Mouse (Mus musculus) MEL-GATA-1-ER (cell line): ENCODE data around the gene Mcpt8.
A peak's percentile ranks its signal among the peaks of the same experiment; 100 is the strongest.
"Not testable (repeated sequence)": the region's sequence is repeated elsewhere in the genome, so short reads cannot be mapped to it uniquely, and the experiment has no call there.

Source experiments
- DNase-seq: peaks from one replicate; pipeline ENCODE4 v3.0.0-alpha.2; 2012; ENCODE audit warnings: low read depth; ENCODE audit errors: extremely low read depth

The Mcpt8 gene

DNA sequence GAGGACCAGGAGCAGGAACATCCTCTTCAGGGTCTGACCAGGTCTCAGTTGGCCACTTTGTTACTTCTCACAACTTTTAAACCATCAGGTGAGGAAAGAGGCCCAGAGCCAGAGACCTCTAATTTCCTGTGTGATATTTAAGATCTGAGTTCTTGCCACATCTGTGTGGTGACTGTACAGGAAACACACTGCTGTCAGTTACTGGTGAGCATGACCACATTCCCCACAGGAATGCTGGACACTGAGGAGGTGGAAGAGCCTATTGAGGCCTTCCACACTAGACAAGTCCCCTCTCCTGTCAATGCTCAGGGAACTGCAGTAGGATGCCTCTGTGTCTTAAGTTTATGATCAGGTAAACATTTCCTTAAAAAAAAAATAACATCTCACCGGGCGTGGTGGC is at the start of gene Mcpt8:
TSS of gene Mcpt8 (minus strand) at position 107 of the 400 bp plus-strand sequence.
- no peak for DNase-seq

GRCm38 (mm10) chr14:56133675-56134074 is 48.6 kb upstream of the Mcpt8 start:
- not testable (repeated sequence) for DNase-seq

- DNase-seq: not testable (repeated sequence)
Observed at GRCm38 (mm10) chr14:56132508-56132907, 47.4 kb upstream of the Mcpt8 start, which contains the start of gene Gzmd. TSS of gene Gzmd (minus strand) at chr14:56132608.

- DNase-seq: no peak
Observed at GRCm38 (mm10) chr14:56128341-56128740, 43.3 kb upstream of the Mcpt8 start.

- no peak for DNase-seq
Observed at GRCm38 (mm10) chr14:56123516-56123915, 38.4 kb upstream of the Mcpt8 start.

DNA sequence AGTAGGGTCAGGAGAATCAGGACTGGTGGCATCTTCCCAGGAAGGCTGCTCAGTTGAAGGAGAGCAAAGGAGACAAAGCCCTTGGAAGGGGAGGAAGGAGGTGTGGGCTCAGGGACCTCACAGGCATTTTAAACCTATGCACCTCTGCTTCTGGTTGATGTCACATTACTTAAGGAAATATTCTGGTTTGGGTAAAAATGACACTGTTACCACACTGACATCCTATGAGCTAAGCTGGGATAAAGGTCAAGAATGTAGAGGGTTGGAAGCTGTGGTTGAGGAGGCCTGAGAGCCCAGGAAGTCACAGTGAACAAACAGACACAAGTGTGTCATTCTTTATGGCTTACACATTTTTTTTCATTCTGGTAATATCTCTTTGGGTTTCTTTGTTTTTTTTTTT is 35.5 kb upstream of the Mcpt8 start, which contains the start of gene Gzme:
TSS of gene Gzme (minus strand) at position 101 of the 400 bp plus-strand sequence.
- DNase-seq: no peak

- DNase-seq: not testable (repeated sequence)
Observed at GRCm38 (mm10) chr14:56115531-56116310, 30.6 kb upstream of the Mcpt8 start.

- DNase-seq: no peak
Observed at GRCm38 (mm10) chr14:56105447-56106180, 20.5 kb upstream of the Mcpt8 start.

GRCm38 (mm10) chr14:56105016-56105415 is 19.9 kb upstream of the Mcpt8 start:
- no peak for DNase-seq

- no peak for DNase-seq
Observed at GRCm38 (mm10) chr14:56103452-56103851, 18.4 kb upstream of the Mcpt8 start.

- DNase-seq: no peak
Observed at GRCm38 (mm10) chr14:56102386-56102785, 17.3 kb upstream of the Mcpt8 start, which contains the start of gene Ctsg. TSS of gene Ctsg (minus strand) at chr14:56102574.

DNA sequence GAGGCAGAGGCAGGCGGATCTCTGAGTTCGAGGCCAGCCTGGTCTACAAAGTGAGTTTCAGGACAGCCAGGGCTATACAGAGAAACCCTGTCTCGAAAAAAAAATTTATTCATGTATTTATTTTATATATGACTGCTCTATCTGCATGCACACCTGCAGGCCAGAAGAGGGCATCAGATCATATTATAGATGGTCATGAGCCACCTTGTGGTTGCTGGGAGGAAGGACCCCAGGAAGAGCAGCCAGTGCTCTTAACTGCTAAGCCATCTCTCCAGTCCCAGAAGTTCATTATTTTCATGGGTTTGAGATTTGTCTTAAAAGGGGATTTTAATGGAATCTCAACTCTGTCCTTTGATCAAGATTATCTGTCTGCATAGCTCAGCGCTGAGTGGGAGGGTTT is 13.9 kb upstream of the Mcpt8 start:
- DNase-seq: peak; percentile 29

GRCm38 (mm10) chr14:56097597-56097996 is 12.5 kb upstream of the Mcpt8 start:
- DNase-seq: no peak

GRCm38 (mm10) chr14:56093353-56093752 is 8.3 kb upstream of the Mcpt8 start:
- DNase-seq: no peak

DNA sequence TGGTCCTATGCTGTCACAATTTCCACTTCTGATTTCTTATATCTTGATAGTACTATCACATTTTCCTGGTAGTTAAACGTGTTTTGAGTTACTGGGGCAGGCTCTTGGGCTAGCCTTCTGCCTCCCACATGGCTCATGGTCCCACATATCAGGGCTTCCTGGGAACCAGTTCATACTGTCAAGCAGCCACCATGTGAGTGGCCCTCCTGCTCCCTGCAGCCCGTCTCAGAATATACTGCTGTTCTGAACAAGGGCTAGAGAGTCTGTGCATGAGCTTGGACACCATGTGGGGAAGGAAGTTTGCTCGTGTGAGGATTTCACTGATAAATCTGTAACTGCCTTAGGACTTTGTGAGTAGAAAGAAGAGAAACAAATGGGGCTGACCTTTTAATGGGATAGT is 1.6 kb upstream of the Mcpt8 start:
- DNase-seq: no peak

GRCm38 (mm10) chr14:56082016-56082415 is 3.1 kb downstream of the Mcpt8 start:
- DNase-seq: no peak

DNA sequence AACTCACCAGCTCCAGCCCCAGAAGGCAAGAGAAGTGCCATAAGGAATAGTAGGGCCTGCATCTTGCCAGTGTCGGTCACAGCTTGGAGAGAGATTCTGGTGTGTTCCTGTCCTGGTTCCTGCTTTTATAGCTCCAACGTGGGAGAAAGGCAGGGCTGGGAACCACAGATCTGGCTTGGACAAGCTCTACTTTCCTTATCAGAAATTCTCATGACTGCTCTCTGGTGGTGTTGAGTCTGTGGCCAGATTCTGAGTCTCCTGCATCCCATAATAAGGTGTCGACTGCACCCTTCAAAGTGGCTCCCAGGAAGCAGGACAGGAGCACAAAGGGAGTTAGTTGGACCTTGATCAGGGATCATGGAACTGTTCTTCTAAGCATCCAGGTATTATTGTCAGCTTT is 22.9 kb downstream of the Mcpt8 start, which contains the start of gene Mcpt4:
TSS of gene Mcpt4 (minus strand) at position 101 of the 400 bp plus-strand sequence.
- DNase-seq: not testable (repeated sequence)

DNA sequence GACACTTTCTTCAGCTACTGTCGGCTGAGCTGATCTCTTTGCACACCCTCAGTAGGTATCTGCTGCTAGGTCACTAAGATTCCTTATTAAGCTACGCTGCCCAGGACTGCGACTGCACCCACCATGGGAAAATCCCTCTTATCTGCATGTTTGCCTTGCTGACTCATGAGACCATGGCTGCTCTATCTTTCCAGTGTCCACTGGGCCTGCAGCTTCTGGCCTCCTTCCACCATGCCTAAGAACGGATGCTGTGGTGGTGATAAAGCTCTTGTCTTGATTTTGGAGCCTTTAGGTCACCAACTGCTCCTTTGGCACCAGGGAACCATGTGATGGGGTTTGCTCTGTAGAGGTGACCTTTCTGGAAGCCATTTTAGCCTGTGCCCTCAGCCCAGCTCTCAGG is 27.4 kb downstream of the Mcpt8 start:
- no peak for DNase-seq

DNA sequence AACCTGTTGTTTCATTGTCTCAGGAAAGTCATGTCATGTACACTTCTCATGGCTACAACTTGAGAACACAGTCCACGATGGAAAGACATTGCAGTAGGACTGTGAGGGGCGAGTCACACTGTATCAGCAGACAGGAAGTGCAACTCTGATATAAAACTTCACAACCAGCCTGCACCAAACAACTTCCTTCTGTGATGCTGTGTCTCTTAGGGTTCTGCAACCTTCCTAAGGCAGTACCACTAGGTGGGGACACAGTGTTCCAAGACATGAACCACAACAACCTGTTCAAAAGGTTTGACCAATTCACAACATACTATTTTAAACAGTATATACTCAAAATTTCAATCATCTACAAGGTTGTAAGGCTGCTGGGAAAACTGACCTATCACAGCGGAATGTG is 29.7 kb downstream of the Mcpt8 start:
- DNase-seq: peak; percentile 19

- DNase-seq: peak; percentile 58
Observed at GRCm38 (mm10) chr14:56041792-56042191, 43.3 kb downstream of the Mcpt8 start, which contains the start of gene Mcpt2. TSS of gene Mcpt2 (plus strand) at chr14:56042041.

DNA sequence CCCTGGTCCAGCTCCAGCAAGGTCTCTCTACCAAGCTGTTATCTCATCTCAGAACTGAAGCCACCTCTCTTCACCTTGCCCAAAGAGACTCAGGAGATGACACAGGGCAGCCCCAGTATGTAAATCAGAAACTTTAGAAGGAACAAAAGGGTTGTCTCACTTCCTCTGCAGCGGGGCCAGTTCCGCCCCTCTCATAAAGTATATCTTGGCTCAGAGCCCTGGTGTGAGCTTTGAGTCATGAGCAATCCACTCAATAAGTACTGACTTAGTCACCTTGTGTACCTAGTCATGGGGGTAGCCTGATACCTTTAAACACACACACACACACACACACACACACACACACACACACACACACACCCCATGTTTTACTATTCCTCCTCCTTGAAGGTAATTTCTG is 50.6 kb downstream of the Mcpt8 start:
- no peak for DNase-seq
